Mouse (Mus musculus) brain, adult 10 weeks (tissue): Measurements from ENCODE around the gene Olfr810. TPM values are rescaled to one million over a fixed set of nuclear protein-coding genes. Genes with fewer than 3 reads are reported as not detected.

Source experiments
- polyA plus RNA-seq: library from polyadenylated mRNA; stranded (reverse); fragments of 350-450 nt; fragmentation: Illumina TruSeq; extraction: RNeasy Lipid Tissue Mini Kit (QIAGEN cat#74804); gene quantifications from one replicate; pipeline ENCODE4 v1.2.3, GENCODE M21; 2015; ENCODE audit warnings: low read depth, low replicate concordance

The Olfr810 gene
- not detected for polyA plus RNA-seq

GRCm38 (mm10) chr10:129794817-129795216 is at the start of gene Olfr810:
Gene Olfr810, minus strand, starts transcription at chr10:129794917.

GRCm38 (mm10) chr10:129804296-129804695 is 9.6 kb upstream of the Olfr810 start, which contains the start of gene Olfr811:
Gene Olfr811, minus strand, starts transcription at chr10:129804396.

GRCm38 (mm10) chr10:129774338-129774737 is 20.4 kb downstream of the Olfr810 start, which contains the start of gene Olfr809:
Gene Olfr809, plus strand, starts transcription at chr10:129774638.

GRCm38 (mm10) chr10:129765182-129765581 is 29.5 kb downstream of the Olfr810 start, which contains the start of gene Olfr808:
Gene Olfr808, plus strand, starts transcription at chr10:129765482.

GRCm38 (mm10) chr10:129757693-129758092 is 37.0 kb downstream of the Olfr810 start, which contains the start of gene Olfr807:
Gene Olfr807, minus strand, starts transcription at chr10:129757793.

GRCm38 (mm10) chr10:129741821-129742220 is 52.9 kb downstream of the Olfr810 start, which contains the start of gene Olfr806:
Gene Olfr806, minus strand, starts transcription at chr10:129741921.

Other genes starting within 250 kb of the Olfr810 start
- gene Olfr794, start 227.3 kb downstream of the Olfr810 start, polyA plus RNA-seq: not detected
- gene Olfr796, start 182.3 kb downstream of the Olfr810 start, polyA plus RNA-seq: not detected
- not detected for gene Olfr798, start 167.0 kb downstream of the Olfr810 start, polyA plus RNA-seq
- gene Olfr799, start 157.4 kb downstream of the Olfr810 start, polyA plus RNA-seq: not detected
- gene Olfr800, start 137.2 kb downstream of the Olfr810 start, polyA plus RNA-seq: not detected
- not detected for gene Olfr801, start 121.1 kb downstream of the Olfr810 start, polyA plus RNA-seq
- gene Olfr802, start 106.7 kb downstream of the Olfr810 start, polyA plus RNA-seq: not detected
- not detected for gene Olfr803, start 100.6 kb downstream of the Olfr810 start, polyA plus RNA-seq
- gene Olfr804, start 91.7 kb downstream of the Olfr810 start, polyA plus RNA-seq: not detected
- gene Olfr805, start 65.5 kb downstream of the Olfr810 start, polyA plus RNA-seq: not detected
- gene Olfr806, start 53.0 kb downstream of the Olfr810 start, polyA plus RNA-seq: not detected
- not detected for gene Olfr807, start 37.1 kb downstream of the Olfr810 start, polyA plus RNA-seq
- not detected for gene Olfr808, start 29.4 kb downstream of the Olfr810 start, polyA plus RNA-seq
- not detected for gene Olfr809, start 20.3 kb downstream of the Olfr810 start, polyA plus RNA-seq
- not detected for gene Olfr811, start 9.5 kb upstream of the Olfr810 start, polyA plus RNA-seq
- gene Olfr812, start 51.2 kb upstream of the Olfr810 start, polyA plus RNA-seq: not detected
- gene Olfr813, start 60.5 kb upstream of the Olfr810 start, polyA plus RNA-seq: not detected
- not detected for gene Olfr814, start 84.9 kb upstream of the Olfr810 start, polyA plus RNA-seq
- gene Olfr815, start 111.0 kb upstream of the Olfr810 start, polyA plus RNA-seq: not detected
- gene Olfr816, start 120.7 kb upstream of the Olfr810 start, polyA plus RNA-seq: not detected
- gene Olfr818, start 154.2 kb upstream of the Olfr810 start, polyA plus RNA-seq: not detected
- not detected for gene Olfr819, start 172.3 kb upstream of the Olfr810 start, polyA plus RNA-seq
- gene Olfr247, start 181.2 kb upstream of the Olfr810 start, polyA plus RNA-seq: not detected
- gene Gm10310, start 190.1 kb upstream of the Olfr810 start, polyA plus RNA-seq: not detected
- gene Olfr820, start 217.7 kb upstream of the Olfr810 start, polyA plus RNA-seq: not detected
- gene Olfr821, start 235.4 kb upstream of the Olfr810 start, polyA plus RNA-seq: not detected